Comparison of ENCODE assay signal across 14 mouse cellular contexts in genomic region chr8:88662401-88662821, GRCm38 (mm10). TPM values are rescaled to one million over a fixed set of nuclear protein-coding genes. Genes with fewer than 3 reads are reported as not detected.
A peak's percentile ranks its signal among the peaks of the same experiment; 100 is the strongest.
DNase-seq lines count a peak whose midpoint lies in the region; ATAC-seq lines count a peak whose summit lies in the region.
"Had no signal": no experiment of that assay in that cellular context is flagged by ENCODE, and none has a peak within 500 bp of the region (broad histone marks: within the 10 kb centered on the region; RNA-seq: fewer than 3 reads in every experiment).

No protein-coding gene starts in this region.

- no peak overlapping the region for H3K27ac ChIP-seq in liver, embryonic 12.5 days
- H3K27ac ChIP-seq: forebrain, embryonic 15.5 days; intestine, embryonic 15.5 days had no signal

- no peak overlapping the region for H3K4me3 ChIP-seq in liver, embryonic 12.5 days
- H3K4me3 ChIP-seq: forebrain, embryonic 15.5 days; intestine, embryonic 15.5 days had no signal

- no peaks in the 10 kb centered on the region for H3K4me1 ChIP-seq in liver, embryonic 12.5 days
- H3K4me1 ChIP-seq: forebrain, embryonic 15.5 days; intestine, embryonic 15.5 days had no signal

- WGBS in liver, embryonic 12.5 days (ENCODE audit: insufficient replicate concordance) = 33% methylated on average over 6 of the region's 6 CpGs

- H3K36me3 ChIP-seq in liver, embryonic 12.5 days = no peaks in the 10 kb centered on the region
- H3K36me3 ChIP-seq: forebrain, embryonic 15.5 days; intestine, embryonic 15.5 days had no signal

- H3K9ac ChIP-seq in liver, embryonic 12.5 days = no peak overlapping the region
- H3K9ac ChIP-seq: forebrain, embryonic 15.5 days; intestine, embryonic 15.5 days had no signal

- ATAC-seq in liver, embryonic 12.5 days = 0 out of 2 replicates have a peak, but pooled peaks have one; percentile 40
- ATAC-seq in CD4-positive, CD25-positive, alpha-beta regulatory T cell, adult 4 months = no peak
- ATAC-seq: forebrain, embryonic 15.5 days; intestine, embryonic 15.5 days had no signal

- DNase-seq in 416B (ENCODE audit: low read depth) = peak; percentile 67
- peak; percentile 79 to 84 for DNase-seq in B cell, adult 2 months
- peak; percentile 83 to 84 for DNase-seq in monocyte, adult 2 months (ENCODE audit: low read depth in 1 of 2, low spot score in 2 of 2)
- no peak for DNase-seq in kidney, postnatal 10 days
- DNase-seq in c-Kit-positive CD71-positive TER-119-positive erythroid progenitor cells, embryonic 14.5 days (ENCODE audit: low spot score) = no peak
- DNase-seq: cerebellum, postnatal 36 days; gastrocnemius, postnatal 36 days; heart, postnatal 14 days; kidney, postnatal 36 days; thymus, postnatal 36 days had no signal

- no peaks in the 10 kb centered on the region for H3K27me3 ChIP-seq in liver, embryonic 12.5 days (replicated peaks)
- H3K27me3 ChIP-seq: forebrain, embryonic 15.5 days; intestine, embryonic 15.5 days had no signal

- H3K9me3 ChIP-seq in liver, embryonic 12.5 days (replicated peaks) = no peaks in the 10 kb centered on the region
- H3K9me3 ChIP-seq: forebrain, embryonic 15.5 days; intestine, embryonic 15.5 days had no signal

- H3K4me2 ChIP-seq in liver, embryonic 12.5 days = no peak overlapping the region
- H3K4me2 ChIP-seq: forebrain, embryonic 15.5 days; intestine, embryonic 15.5 days had no signal

RNA-seq across cellular contexts. Expression of gene Nod2, which starts 15.3 kb away (rescaled TPM):
- 0.05 and 0.06 TPM in 2 replicates for polyA plus RNA-seq in liver, embryonic 12.5 days (2016; fragmentation: Nextera tagmentation; extraction: Ambion mirVana)
- 1 to 10 TPM in 1 of 2 experiments, under 1 TPM in 1; 0.83 to 2.4 TPM for polyA plus RNA-seq in CD4-positive, CD25-positive, alpha-beta regulatory T cell, adult 4 months (2017; shearing (Covaris generic))

RNA-seq across cellular contexts. Expression of gene Snx20, which starts 26.5 kb away (rescaled TPM):
- 2.6 and 2.7 TPM in 2 replicates for polyA plus RNA-seq in liver, embryonic 12.5 days (2016; fragmentation: Nextera tagmentation; extraction: Ambion mirVana)
- 10 to 100 TPM; 15.0 to 16.8 TPM for polyA plus RNA-seq in CD4-positive, CD25-positive, alpha-beta regulatory T cell, adult 4 months (2017; shearing (Covaris generic))

RNA-seq across cellular contexts. Expression of gene Cyld, which starts 34.4 kb away (rescaled TPM):
- 7.7 and 8.2 TPM in 2 replicates for polyA plus RNA-seq in liver, embryonic 12.5 days (2016; fragmentation: Nextera tagmentation; extraction: Ambion mirVana)
- 100 to 1,000 TPM; 108 to 125 TPM for polyA plus RNA-seq in CD4-positive, CD25-positive, alpha-beta regulatory T cell, adult 4 months (2017; shearing (Covaris generic))

Comparison
In these comparisons a context has a peak if more than half of its experiments do, and no peak if none do; other contexts are left out.
1. DNase-seq: peak in 416B (single experiment), B cell, adult 2 months (2 of 2) and monocyte, adult 2 months (2 of 2); none in kidney, postnatal 10 days (single experiment) and c-Kit-positive CD71-positive TER-119-positive erythroid progenitor cells, embryonic 14.5 days (single experiment).
2. RNA of gene Cyld, which starts 34.4 kb away (polyA plus RNA-seq): 108 to 125 TPM in CD4-positive, CD25-positive, alpha-beta regulatory T cell, adult 4 months; 7.7 to 8.2 TPM in liver, embryonic 12.5 days; every median in the first group is over 10 times any median in the second.